Mouse (Mus musculus) lung, embryonic 15.5 days (tissue): ENCODE data around the gene Efcab7. TPM values are rescaled to one million over a fixed set of nuclear protein-coding genes. Genes with fewer than 3 reads are reported as not detected.

ENCODE experiments used
- ATAC-seq: fragments of 200-750 bp; cut with Nextera tagmentation; 2 replicates; pipeline ENCODE4 v1.8.0; 2017; ENCODE audit warnings: moderate number of reproducible peaks, borderline replicate concordance; ENCODE audit not compliant: low FRiP score, low TSS enrichment; ENCODE audit errors: extremely low read depth
- H3K27ac ChIP-seq: fragments of 300-500 bp; sonication (generic); 2 replicates; pipeline ENCODE4 v1.5.1; 2015; ENCODE audit warnings: moderate library complexity, mild to moderate bottlenecking, inconsistent platforms
- H3K27me3 ChIP-seq: fragments of 300-500 bp; sonication (generic); 2 replicates; pipeline ENCODE4 v1.6.1; 2015; ENCODE audit warnings: inconsistent platforms
- H3K36me3 ChIP-seq: fragments of 300-500 bp; sonication (generic); 2 replicates; pipeline ENCODE4 v1.6.1; 2015; ENCODE audit warnings: inconsistent platforms
- H3K4me1 ChIP-seq: fragments of 300-500 bp; sonication (generic); 2 replicates; pipeline ENCODE4 v1.6.1; 2015; ENCODE audit warnings: inconsistent platforms
- H3K4me2 ChIP-seq: fragments of 300-500 bp; sonication (generic); 2 replicates; pipeline ENCODE4 v1.6.1; 2015; ENCODE audit warnings: inconsistent platforms, mild to moderate bottlenecking, moderate library complexity
- H3K4me3 ChIP-seq: fragments of 300-500 bp; sonication (generic); 2 replicates; pipeline ENCODE4 v1.5.1; 2015; ENCODE audit warnings: mild to moderate bottlenecking, inconsistent platforms
- H3K9ac ChIP-seq: fragments of 300-500 bp; sonication (generic); 2 replicates; pipeline ENCODE4 v1.6.1; 2015; ENCODE audit warnings: inconsistent platforms
- H3K9me3 ChIP-seq: fragments of 300-500 bp; sonication (generic); 2 replicates; pipeline ENCODE4 v1.6.1; 2016; ENCODE audit warnings: inconsistent platforms
- WGBS: fragments of 180-500 bp; shearing (Covaris S2); methylation state at CpG from one replicate; pipeline ENCODE4 v1.1.7; 2015; 5-methylcytosine and 5-hydroxymethylcytosine counted together
- polyA plus RNA-seq: library from polyadenylated mRNA; unstranded; fragments of >200 nt; fragmentation: Nextera tagmentation; extraction: Ambion mirVana; gene quantifications from 2 replicates; pipeline ENCODE4 v1.2.1, GENCODE M21; 2015

Gene Efcab7
- polyA plus RNA-seq, 1 experiment from 2014 or later, result 22.4 TPM

DNA sequence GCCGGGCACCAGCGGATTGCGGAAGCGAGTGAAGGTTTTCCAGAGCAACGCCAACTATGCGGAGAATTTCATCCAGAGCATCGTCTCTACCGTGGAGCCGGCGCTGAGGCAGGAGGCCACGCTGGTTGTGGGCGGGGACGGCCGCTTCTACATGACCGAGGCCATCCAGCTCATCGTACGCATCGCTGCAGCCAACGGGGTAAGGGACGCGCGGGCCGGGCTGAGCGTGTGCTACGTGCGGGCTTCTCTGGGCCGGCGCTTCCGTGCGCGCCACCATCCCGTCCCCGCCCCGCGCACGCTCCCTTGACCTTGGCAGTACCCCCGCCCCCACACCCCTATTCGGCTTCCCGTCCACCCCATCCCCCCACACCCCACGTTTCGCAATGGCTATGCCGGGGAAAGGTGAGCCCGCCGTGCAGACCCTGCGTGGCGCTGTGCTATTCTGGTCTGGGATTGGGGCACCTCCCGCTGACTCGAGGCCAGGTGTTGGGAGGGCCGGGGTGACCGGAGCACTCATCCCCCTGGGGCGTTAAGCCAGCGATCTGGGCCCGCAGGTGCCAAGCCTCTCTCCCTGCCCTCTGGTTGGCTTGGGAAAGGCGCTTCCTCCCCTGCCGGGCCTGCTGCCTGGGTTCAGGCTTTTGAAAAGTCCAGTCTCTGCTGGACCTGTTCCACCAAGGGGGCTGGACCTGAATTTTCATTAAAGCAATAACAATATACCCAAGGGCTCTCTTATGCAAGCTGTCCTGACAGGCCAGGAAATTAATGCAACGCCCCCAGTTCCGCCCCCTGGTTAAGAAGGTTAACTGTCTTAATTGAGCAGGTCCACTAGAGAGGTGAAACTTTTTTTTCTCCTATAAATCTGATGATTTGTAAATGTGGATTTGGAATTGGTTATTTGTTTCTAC, 100.9 kb downstream of the Efcab7 start, which contains the start of gene Itgb3bp:
TSS of gene Itgb3bp (minus strand) at position 201 of the 905 bp plus-strand sequence.
- Histone ChIP-seq H3K27ac (peak within 1 kb of the TSS; percentile 94), H3K36me3 (no peaks in the 10 kb centered on the region), H3K4me3 (peak within 1 kb of the TSS; percentile 66), H3K9ac (peak within 1 kb of the TSS; percentile 68), H3K27me3 (no peaks in the 10 kb centered on the region), H3K9me3 (no peaks in the 10 kb centered on the region), H3K4me1 (peaks cover 16% of the 10 kb centered on the region), H3K4me2 (peak within 1 kb of the TSS; percentile 82)
- WGBS, result 2% methylated on average over 56 of the region's 57 CpGs
- ATAC-seq, result peak; percentile 92

DNA sequence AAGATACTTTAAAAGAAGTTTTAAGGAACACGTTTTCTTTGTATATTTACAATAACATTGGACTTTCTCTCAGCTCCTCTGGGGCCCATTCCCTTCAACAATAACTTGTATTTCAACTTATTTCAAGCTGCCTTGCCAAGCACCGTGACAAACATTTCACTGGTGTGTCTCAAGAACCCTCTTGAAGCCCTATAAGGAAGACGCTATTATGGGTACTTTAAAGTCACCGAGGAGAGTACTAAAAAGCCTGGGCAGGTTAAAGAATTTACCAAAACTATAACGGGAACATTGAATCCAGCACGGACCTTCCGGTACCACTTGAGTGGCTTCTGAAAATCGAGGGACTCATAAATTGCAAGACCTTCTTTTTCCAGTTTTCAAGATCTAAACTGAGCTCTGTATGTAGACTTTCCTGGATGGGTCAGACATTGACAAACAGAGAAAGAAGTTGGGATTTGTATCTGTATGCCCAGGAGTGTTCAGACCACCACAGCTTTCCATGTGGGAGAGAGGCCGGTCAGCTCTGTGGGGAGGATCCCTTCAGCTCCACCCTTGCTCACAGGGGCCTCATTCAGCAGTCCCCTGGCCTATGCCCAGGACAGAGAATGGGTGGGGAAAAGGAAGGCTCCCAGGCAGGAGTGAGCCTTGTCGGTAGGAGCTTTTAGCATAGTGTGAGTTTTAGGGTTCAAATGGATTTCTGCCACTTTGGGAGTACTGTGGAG, 101.7 kb downstream of the Efcab7 start:
- no peaks in the 10 kb centered on the region for H3K27me3 ChIP-seq
- 42% methylated on average over 10 of the region's 10 CpGs for whole genome bisulfite sequencing

DNA sequence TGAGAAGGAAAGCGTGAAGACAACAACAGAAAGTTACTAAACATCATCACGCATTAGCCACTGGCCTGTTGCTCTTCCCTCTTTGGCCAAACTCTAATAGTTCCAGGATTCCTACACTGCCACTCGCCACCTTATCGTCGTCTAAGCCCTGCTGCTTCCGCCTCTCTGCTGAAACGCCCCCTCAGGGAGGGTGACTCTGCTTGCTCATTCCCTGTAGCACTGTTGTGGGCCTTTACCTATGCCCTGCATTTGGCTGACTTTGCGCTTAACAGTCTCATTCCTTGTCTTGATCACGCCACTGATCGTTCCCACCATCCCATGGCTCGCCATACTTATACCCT, 102.2 kb downstream of the Efcab7 start:
- Histone ChIP-seq H3K9me3 (no peaks in the 10 kb centered on the region), H3K4me1 (peaks cover 16% of the 10 kb centered on the region), H3K4me3 (peak overlapping the region; percentile 66; the same call in 1 of the 2 replicates), H3K4me2 (peak overlapping the region; percentile 82), H3K36me3 (no peaks in the 10 kb centered on the region), H3K9ac (no peak overlapping the region), H3K27me3 (no peaks in the 10 kb centered on the region), H3K27ac (peak overlapping the region; percentile 67)
- WGBS, result 69% methylated on average over 11 of the region's 11 CpGs
- ATAC-seq, result no peak

More for the DNA sequence above, 101.7 kb downstream of the Efcab7 start:
- Histone ChIP-seq H3K4me3 (peak overlapping the region; percentile 66), H3K4me2 (peak overlapping the region; percentile 82), H3K9ac (no peak overlapping the region), H3K4me1 (peaks cover 16% of the 10 kb centered on the region), H3K27ac (peak overlapping the region; percentile 67), H3K9me3 (no peaks in the 10 kb centered on the region), H3K36me3 (no peaks in the 10 kb centered on the region)
- no peak for ATAC-seq

GRCm38 (mm10) chr4:99931807-99932206, 102.8 kb downstream of the Efcab7 start:
- Histone ChIP-seq H3K4me2 (no peak overlapping the region), H3K27ac (no peak overlapping the region), H3K36me3 (no peaks in the 10 kb centered on the region), H3K27me3 (no peaks in the 10 kb centered on the region), H3K9ac (no peak overlapping the region), H3K4me3 (no peak overlapping the region), H3K9me3 (no peaks in the 10 kb centered on the region), H3K4me1 (peaks cover 16% of the 10 kb centered on the region)
- WGBS, result 81% methylated on average over 4 of the region's 4 CpGs
- ATAC-seq, result no peak

DNA sequence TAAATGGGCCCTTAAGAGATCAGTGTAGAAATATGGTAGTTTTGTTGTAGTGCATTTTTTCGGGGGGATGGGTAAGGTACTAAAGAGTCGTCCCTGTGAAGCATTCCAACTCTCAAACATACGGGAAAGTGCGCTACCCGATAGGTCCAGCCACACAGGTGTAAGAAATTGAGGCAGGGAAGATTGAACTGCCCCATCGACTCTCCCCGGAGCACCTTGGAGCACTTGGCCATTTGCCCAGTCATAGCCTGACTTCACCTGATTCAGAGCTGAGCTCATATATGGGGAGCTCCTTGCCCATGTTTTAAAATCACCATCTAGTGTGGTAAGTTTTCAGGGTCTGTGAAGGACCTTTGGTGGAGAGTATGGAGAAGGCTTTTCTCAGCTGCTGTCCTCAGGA, 105.9 kb downstream of the Efcab7 start:
- no peak overlapping the region for H3K4me3 ChIP-seq
- WGBS, result 81% methylated on average over 7 of the region's 7 CpGs
- H3K4me2 ChIP-seq, result no peak overlapping the region
- no peaks in the 10 kb centered on the region for H3K27me3 ChIP-seq
- H3K27ac ChIP-seq, result no peak overlapping the region
- no peaks in the 10 kb centered on the region for H3K36me3 ChIP-seq
- H3K9ac ChIP-seq, result no peak overlapping the region
- ATAC-seq, result no peak
- H3K9me3 ChIP-seq, result no peaks in the 10 kb centered on the region
- peaks cover 24% of the 10 kb centered on the region for H3K4me1 ChIP-seq

GRCm38 (mm10) chr4:99936278-99936677, 107.3 kb downstream of the Efcab7 start:
- Histone ChIP-seq H3K4me2 (no peak overlapping the region), H3K9ac (no peak overlapping the region), H3K27me3 (no peaks in the 10 kb centered on the region), H3K27ac (no peak overlapping the region), H3K4me3 (no peak overlapping the region), H3K4me1 (peaks cover 17% of the 10 kb centered on the region), H3K9me3 (no peaks in the 10 kb centered on the region), H3K36me3 (no peaks in the 10 kb centered on the region)
- ATAC-seq, result no peak
- 85% methylated on average over 5 of the region's 5 CpGs for WGBS

DNA sequence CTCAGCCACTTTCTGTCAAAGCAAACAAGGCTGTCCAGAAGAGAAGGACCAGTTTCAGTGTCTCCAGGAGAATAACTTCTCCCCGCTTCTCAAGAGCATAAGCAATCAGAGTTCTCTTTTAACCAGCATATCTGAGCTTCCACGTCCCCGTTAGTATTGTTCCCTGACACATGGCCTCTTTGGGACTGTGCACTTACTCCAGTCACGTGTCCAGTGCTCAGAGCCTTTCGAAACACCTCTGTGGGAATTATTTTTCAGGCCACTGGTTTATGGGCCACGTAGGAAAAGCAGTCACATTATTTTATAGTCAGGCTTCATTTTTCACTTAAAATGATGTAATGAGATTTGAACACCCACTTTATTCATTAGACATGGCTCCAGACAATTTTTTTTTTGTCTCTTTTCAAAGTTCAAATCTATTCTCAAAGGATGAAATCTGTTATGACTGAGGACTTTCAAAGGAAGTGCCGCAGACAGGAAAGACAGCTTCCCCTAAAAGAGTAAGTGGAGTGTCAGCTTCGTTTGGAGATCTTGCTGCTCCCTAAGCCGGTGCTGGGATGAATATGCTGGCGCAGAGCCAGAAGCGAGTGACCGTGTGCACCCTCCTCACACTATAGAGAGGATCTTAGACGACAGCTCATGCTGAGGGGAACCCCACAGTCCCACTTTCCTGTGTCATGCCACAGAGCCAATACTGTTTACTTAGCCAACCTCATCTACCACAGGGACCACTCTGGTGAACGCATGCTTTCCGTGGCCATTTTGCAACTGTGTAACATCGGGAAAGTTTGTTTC, 110.9 kb downstream of the Efcab7 start:
- H3K9me3 ChIP-seq, result no peaks in the 10 kb centered on the region
- no peak overlapping the region for H3K27ac ChIP-seq
- H3K4me3 ChIP-seq, result no peak overlapping the region
- H3K9ac ChIP-seq, result no peak overlapping the region
- H3K27me3 ChIP-seq, result no peaks in the 10 kb centered on the region
- peaks cover 19% of the 10 kb centered on the region for H3K4me1 ChIP-seq
- no peaks in the 10 kb centered on the region for H3K36me3 ChIP-seq
- H3K4me2 ChIP-seq, result no peak overlapping the region
- WGBS, result 25% methylated on average over 16 of the region's 16 CpGs
- ATAC-seq, result peak; percentile 31; the same call in 1 of the 2 replicates

GRCm38 (mm10) chr4:99941655-99942414, 112.8 kb downstream of the Efcab7 start:
- no peaks in the 10 kb centered on the region for H3K9me3 ChIP-seq
- H3K4me2 ChIP-seq, result no peak overlapping the region
- 50% methylated on average over 10 of the region's 10 CpGs for WGBS
- ATAC-seq, result peak; percentile 36; the same call in 1 of the 2 replicates
- peaks cover 19% of the 10 kb centered on the region for H3K4me1 ChIP-seq
- no peak overlapping the region for H3K4me3 ChIP-seq
- no peak overlapping the region for H3K27ac ChIP-seq
- H3K9ac ChIP-seq, result no peak overlapping the region
- no peaks in the 10 kb centered on the region for H3K27me3 ChIP-seq
- H3K36me3 ChIP-seq, result no peaks in the 10 kb centered on the region

GRCm38 (mm10) chr4:99944606-99945005, 115.6 kb downstream of the Efcab7 start:
- ATAC-seq, result no peak
- Histone ChIP-seq H3K9ac (no peak overlapping the region), H3K36me3 (no peaks in the 10 kb centered on the region), H3K9me3 (no peaks in the 10 kb centered on the region), H3K4me3 (no peak overlapping the region), H3K27me3 (no peaks in the 10 kb centered on the region), H3K4me1 (peaks cover 14% of the 10 kb centered on the region), H3K27ac (no peak overlapping the region), H3K4me2 (no peak overlapping the region)
- WGBS, result 77% methylated on average over 2 of the region's 2 CpGs

GRCm38 (mm10) chr4:99945011-99945410, 116.0 kb downstream of the Efcab7 start:
- 74% methylated on average over 7 of the region's 7 CpGs for WGBS
- Histone ChIP-seq H3K4me2 (no peak overlapping the region), H3K9ac (no peak overlapping the region), H3K4me3 (no peak overlapping the region), H3K27me3 (no peaks in the 10 kb centered on the region), H3K9me3 (no peaks in the 10 kb centered on the region), H3K4me1 (peaks cover 12% of the 10 kb centered on the region), H3K36me3 (no peaks in the 10 kb centered on the region), H3K27ac (no peak overlapping the region)
- ATAC-seq, result no peak

GRCm38 (mm10) chr4:99946516-99946915, 117.5 kb downstream of the Efcab7 start:
- Histone ChIP-seq H3K36me3 (no peaks in the 10 kb centered on the region), H3K9me3 (no peaks in the 10 kb centered on the region), H3K4me3 (no peak overlapping the region), H3K27me3 (no peaks in the 10 kb centered on the region), H3K4me2 (no peak overlapping the region), H3K9ac (no peak overlapping the region), H3K4me1 (peaks cover 10% of the 10 kb centered on the region), H3K27ac (no peak overlapping the region)
- no peak for ATAC-seq
- 74% methylated on average over 2 of the region's 2 CpGs for WGBS
